Mouse (Mus musculus) induced T-regulatory cell, adult 2 months (primary cell): Measurements from ENCODE around the gene Ovca2.

Source experiments
- DNase-seq: peaks from one replicate; pipeline ENCODE4 v3.0.0-alpha.2; 2012; ENCODE audit warnings: low read depth

Gene Ovca2

DNA sequence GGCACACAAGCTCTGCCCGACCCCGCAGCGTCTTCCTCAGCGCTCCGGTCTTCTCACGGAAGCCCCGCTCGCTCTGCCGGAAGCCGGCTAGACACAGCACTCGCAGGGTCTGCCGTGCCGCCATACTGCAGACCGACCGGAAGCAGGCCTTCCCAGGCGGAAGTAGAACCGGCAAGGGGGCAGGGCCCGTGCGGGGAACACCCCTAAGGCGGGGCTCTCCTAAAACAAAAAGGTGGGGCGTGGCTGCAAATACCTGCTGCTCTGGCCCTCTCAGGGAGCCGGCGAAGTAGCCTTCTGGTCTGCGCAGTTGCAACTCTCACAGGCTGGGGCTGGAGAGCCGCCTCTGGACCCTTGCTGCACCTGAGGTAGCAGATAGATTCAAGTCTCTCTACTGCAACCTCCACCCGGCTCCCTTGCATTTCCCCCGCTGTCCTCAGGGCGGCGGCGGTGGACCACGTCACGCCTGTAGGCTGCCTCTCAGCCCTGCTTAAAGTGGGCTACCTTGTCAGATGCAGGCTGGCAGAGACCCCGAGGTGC is at the start of gene Ovca2:
TSS of gene Ovca2 (minus strand) at position 164 of the 537 bp plus-strand sequence.
- peak; percentile 95 for DNase-seq

DNA sequence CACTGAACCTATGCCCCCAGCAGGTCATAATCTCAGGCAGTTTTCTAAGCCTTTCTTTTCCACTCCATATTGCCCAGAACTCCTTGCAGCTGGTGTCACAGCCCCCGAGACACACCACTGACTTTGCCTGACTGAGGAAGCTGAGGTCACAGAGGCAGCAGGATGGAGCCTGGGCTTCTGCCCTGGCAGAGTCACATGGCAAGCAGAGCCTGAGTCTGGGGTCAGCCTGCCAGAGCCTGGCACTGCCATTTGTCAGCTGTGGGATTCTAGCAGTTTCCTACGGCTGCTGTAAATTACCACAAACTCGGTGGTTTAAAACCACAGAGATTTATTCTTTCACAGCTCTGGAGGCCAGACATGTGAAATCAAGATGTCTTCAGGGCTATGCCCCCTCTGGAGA is 49.0 kb upstream of the Ovca2 start:
- no peak for DNase-seq

DNA sequence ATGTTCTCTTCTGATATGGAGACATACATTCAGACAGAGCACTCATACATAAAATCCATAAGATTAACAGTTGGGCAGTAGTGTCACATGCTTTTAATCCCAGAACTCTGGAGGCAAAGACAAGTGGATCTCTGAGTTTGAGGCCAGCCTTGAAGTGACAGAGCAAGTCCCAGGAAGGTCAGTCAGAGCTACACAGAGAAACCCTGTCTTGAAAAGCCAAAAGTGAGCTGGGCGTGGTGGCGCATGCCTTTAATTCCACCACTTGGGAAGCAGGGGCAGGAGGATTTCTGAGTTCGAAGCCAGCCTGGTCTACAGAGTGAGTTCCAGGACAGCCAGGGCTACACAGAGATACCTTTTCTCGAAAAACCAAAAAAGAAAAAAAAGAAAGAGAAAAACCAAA is 46.2 kb upstream of the Ovca2 start:
- no peak for DNase-seq

DNA sequence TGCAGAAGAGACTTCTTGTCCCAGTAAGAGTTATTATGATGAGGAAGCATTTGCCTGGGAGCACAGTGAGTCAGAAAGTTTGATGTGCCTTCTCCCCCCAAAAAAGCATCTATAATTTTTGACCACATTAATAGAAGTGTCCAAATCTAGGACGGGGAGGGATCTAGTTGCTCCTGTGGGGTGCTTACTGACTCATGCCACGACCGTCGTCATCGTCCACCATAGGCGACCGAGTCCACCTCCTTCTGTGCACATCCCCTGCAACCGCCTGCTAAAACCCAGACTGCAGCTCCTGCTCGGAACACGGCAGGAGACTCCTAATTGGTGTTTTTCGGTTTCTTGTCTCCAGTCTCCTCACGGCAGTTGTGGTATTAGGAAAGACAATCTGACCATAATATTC is 45.4 kb upstream of the Ovca2 start:
- no peak for DNase-seq

DNA sequence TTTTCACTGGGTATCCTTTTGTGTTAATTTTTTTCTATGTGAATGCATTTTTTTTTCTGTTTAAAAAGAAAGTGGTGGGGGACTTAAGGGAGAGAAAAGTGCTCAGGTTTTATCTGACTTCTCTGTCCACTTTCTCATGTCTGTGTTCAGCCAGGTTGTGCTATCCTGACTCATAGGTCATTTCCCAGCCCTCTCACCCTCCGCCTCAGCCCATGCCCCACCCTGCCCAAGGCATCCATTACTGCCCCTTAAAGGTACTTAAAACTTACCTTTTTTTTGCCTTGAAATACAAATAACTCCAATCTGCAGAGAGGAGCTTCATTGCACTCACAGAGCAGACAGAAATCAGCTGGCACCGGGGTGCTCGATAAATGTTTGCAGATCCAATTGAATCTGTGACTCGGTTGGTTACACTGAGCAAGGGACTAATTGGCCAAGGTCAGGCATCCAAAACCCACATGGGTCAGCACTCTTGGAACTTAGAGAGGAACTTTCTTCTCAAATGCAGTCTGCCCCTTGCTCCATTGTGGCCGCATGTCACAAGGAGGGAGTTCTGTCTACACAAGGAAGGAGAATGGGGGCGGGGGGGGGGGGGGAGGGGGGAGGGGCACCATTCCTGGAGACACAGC is 42.0 kb upstream of the Ovca2 start:
- no peak for DNase-seq

DNA sequence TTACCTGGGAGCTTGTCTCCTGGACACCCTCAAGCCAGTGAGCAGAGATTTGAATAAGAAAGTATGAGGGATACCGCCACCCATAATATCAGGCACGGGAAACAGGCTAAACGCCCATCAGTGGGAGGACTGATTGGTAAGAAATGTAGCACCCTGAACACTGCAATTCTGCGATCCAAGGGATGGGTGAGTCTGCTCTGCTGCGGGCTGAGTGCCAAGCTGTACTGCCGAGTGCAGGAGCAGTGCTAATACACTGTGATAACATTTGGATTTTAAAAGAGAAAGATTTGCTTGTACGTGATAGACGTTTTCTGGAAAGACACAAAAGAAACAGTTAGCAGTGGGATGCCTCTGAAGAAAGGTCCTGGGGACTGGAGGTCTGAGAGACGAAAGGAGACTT is 41.5 kb upstream of the Ovca2 start:
- no peak for DNase-seq

DNA sequence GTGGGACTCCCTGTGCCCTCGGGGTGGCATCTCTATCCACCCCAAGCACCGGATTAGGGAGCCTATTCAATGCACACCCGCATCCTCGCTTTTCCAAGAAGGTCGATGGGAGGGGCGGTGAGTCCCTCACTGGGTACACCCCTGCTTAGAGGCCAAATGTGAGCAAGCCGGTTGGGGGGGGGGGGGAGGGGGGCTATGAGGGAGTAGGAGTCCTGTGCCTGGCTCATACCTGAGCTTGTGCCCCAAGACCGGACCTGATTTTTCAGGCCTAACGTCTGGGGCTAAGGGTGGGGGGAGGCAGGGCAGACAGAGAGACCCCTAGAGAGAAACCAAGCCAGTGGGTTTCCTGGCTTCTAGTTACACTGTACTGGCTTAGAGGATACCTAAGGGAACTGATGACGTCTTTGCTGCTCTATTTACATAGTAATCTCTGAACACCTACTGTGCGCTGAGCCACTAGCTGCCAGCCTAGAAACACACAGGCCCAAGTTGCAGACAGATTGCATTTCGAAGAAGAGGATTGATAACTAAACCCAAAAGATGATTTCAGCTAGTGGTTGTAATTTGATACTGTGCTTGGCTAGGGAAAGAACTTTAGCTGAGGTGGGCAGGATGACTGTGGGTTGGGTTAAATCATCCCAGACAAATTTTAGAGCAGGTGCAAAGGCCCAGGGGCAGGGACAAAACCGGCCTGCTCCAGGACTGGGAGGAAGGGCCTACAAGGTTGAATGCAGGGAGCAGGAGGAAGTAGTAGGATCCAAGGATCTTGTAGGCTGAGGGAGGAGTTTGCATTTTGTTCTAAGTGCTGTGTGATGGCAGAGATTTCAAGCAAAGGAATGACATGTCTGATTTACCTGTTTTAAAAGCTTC is 35.7 kb upstream of the Ovca2 start:
- no peak for DNase-seq

DNA sequence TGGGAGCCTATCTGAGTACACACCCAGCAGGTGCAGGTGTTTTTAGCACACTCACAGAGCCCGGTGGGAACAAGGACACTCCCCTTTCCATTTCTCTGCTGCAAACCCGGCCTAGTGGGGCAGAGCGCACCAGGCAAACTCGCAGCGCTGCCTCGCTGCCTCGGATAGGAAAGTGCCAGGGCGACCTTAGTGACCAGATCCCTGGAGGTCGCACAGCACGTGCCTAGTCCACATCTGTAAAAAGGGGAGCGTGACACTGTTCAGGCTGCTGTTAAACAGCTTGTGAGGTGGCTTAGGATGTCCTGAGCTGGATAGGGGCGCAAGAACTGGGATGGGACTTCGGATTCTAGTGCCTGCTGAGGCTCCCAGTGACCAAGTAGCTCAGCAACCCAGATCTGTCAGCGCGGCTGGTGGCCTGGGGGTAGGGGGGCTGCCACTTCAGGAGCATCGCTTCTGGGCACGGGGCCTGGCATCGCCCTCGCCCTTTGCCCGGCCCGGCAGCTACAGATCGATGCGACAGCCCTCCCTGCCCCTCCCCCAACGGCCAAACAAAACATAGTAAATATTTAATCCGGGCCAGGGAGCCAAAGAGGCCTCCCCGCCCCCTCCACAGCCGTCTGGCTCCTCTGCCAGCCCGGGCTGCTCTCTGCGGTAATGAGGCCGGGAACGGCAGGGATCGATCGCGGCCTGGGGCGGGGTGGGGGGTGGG is 34.9 kb upstream of the Ovca2 start:
- DNase-seq, result no peak

DNA sequence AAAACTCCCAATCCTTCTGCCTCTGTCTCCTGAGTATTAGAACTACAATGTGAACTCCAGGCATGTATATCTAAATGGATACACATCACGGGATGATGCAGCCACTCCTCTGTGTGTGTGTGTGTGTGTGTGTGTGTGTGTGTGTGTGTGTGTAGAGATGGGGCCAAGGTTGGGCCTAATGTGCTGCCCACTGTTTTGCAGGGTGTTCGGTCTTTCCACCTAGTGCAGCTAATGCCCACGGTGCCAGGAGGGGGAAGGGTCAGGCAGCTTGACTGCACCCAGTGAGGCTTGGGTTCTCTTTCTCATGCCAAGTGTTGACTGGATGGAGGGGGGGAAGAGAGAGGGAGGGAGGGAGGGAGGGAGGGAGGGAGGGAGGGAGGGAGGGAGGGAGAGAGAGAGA is 34.2 kb upstream of the Ovca2 start:
- no peak for DNase-seq

DNA sequence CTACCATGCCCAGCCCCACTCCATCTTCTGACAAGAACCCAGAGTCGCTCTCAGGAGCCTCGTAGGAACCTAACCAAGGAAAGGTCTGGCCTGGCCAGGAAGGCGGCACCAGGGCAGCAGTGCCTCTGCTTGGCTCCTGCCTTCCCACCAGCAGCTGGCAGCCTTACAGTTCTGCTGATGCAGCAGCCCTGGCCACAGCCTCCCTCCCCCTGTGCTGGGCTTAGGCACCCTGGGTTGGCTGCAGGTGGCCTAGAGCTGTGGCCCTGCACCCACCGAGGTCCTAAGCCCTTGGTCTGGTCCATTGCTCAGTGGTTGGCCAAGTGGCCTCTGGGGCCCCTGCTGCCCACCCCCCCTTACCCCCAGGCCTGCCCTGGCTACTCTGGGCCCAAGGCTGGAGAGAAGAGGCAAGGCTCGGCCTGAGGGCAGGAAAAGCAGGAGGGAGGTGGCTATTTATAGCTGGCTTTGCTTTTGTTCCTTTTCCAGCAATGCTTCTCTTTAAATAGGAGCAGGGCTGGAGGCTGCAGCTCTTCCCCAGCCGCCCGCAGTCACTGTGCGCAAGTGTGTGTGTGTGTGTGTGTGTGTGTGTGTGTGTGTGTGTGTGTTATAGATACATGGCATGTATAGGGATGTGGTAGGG is 33.5 kb upstream of the Ovca2 start:
- no peak for DNase-seq

DNA sequence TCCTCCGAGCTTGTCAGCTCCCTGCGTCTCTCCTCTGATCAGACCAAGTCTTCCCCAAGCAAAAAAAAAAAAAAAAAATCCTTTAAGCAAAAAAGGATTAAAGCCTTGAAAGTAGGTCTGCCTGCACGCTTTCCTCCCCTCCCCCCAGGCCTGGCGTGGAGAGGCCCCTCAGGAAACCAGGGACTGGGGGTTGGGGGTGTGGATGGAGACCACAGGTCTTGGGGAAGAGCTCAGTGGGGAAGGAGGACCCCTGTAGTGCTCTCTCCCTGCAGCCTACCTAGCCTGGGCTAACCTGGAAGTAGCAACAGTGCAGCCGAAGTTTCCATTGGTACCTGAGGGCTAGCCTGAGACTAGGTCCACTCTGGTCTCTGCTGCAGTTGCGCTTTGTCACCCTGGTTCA is 32.1 kb upstream of the Ovca2 start:
- no peak for DNase-seq

DNA sequence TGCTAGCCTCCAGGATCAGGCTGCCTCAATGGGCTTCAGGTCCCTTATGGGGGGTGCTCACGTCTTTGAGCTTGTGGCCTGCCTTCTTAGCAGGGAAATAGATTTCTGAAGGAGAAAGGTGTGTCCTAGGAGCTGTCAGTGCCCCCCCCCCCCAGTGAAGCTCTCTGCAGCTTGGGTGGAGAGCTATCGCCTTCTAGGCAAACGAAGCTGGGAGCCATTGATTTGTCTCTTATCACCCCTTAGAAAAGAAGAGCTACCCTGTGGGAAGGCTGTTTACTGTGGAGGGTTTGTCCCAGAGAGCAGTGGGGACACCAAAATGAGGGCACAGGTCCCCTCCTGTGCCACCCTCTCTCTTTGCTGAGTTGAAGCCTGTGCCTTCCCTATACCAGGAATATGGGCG is 31.5 kb upstream of the Ovca2 start:
- no peak for DNase-seq

DNA sequence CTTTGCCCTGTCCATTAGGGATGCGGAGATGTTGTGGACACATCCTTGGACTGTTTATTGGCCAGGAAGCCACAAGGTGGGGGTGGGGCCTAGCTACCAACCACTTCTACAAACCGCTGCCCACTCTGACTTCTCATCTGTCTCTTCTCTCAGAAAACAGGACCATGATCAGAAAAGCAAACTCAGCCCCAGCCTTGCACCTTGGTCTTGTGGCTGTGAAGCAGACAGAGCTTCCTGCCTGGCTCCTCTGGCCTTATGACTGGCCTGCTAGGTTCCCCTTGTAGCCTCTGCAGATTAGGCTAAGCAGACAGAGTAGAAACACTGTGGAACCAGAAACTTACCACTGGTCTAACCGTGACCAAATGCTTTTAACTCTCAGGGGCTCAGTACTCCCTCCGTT is 30.7 kb upstream of the Ovca2 start:
- DNase-seq, result no peak

DNA sequence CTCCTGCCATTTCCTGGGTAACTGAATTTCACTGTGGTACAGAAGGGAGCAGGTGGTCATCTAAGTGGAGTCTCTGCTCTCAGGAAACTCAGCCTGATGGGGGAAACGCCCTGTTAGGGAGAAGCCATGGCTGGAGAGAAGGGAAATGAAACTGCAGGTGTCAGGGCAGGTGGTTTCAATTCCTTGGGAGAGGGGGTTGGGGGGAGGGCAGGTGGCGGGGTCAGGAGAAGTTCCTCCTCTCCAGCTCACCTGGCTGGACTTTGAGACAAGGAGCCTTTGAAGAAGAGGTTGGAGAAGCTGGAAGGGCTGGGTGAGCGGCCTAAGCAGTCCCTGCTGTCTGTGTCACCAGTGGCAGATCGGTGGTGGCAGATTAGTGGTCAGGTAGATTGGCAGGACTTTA is 27.7 kb upstream of the Ovca2 start:
- no peak for DNase-seq

DNA sequence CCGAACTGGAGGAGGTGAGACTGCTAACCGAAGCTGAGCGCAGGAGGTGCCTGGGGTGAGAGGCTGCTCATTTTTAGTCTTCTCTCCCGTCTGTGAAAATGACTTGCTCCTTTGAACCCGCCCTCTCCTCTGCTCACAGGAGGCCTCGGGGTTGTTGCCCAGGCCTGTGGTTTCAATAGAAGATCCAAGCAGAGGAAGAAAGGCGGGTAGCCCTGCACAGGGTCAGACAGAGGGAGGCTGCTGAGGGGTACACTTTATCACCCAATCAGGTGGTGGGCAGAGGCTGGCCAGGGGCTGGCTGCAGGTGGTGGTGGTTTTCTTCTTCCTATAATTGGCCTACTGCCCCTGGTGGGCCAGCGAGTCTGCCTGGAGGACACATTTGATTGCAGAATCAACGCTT is 25.8 kb upstream of the Ovca2 start:
- DNase-seq, result no peak

DNA sequence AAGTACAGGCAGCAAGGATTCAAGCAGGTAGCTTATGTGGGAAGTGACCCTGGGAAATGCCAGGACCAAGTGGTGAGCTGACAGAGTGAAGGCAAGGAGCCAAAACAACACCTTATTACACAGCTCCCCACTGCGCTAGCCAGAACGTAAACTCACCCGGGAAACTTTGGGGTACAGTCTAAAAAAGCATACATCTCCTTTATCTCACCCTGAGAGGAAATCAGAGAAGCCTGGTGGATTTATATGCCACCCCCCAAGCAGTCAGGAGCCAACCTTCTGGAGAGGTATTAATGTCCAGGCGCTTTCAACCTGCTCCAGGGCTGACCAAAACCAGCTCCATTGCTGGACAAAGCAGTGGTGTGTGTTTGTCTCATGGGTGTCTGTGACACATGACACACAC is 25.3 kb upstream of the Ovca2 start:
- DNase-seq, result no peak

DNA sequence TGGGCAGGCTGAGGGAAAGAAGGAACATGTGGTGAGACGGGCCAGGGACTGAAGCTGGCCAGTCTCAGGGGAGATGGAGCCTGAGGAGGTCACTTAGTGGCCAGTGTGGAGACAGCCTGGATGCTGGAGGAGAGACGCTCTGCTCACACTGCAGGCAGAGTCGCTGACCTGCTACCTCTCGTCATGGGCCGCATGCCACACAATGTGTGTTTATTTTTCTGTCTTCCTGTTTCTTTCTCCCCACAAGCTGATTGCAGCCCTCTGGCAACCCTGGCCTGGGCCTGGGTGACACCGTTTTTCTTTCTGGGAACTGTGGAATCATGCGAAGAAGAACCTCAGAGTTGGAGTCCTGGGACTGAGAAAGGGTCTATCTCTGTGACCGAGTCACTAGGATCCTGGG is 23.1 kb upstream of the Ovca2 start:
- no peak for DNase-seq

DNA sequence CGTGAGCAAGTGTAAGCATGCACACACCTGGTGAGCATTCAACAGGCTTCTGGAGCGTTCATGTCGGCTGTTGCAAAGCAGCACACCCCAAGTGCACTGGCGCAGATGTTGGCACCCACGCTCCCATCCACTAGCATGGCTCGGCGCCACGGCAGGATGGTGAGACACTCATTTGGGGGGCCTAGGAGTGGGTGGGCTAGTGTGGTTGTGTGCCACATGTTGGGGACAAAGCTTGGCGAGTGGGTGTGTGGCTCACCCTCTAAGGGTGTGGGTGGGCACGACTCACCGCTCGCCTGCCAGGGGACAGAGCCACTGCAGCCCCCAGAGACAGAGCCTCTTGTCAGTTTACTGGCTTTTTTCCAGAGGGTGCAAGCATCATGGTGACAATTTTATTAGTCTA is 22.3 kb upstream of the Ovca2 start:
- no peak for DNase-seq

DNA sequence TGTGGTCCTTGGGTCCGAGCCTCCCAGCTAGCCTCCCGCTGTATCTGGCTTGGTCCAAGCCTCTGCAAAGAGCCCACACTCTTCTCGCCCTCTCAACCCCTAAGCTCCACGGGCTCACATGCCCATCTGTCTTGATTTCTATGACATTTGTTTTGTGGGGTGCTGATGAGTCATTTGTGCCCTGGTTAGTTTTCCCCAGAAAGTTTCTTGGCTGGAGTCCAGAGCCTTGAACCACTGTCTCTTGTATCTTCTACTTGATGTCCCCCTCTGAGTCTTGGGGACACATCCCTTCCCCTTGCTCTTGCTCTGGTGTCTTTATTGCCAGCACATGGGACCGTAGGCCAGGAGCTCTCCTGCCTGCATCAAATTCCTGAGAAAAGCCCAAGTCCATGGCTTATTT is 21.3 kb upstream of the Ovca2 start:
- DNase-seq, result peak; percentile 56

DNA sequence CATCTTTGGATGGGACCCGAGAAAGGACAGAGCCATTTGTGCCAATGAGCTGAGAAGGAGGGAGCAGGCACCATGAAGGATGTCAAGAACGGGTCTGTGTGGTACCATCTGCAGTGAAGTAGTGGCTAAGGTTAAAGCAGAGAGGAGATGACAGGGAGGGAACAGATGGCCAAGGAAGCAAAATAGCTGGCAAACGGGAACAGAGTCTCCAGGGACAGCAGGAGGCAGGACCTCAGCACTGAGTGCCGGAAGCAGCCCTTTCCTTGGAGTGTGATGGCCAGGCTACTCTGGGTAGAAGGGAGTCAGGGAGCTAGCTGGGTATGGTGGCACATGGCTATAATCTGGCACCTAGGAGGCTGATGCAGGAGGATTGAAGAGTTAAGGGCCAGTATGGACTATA is 20.2 kb upstream of the Ovca2 start:
- no peak for DNase-seq

DNA sequence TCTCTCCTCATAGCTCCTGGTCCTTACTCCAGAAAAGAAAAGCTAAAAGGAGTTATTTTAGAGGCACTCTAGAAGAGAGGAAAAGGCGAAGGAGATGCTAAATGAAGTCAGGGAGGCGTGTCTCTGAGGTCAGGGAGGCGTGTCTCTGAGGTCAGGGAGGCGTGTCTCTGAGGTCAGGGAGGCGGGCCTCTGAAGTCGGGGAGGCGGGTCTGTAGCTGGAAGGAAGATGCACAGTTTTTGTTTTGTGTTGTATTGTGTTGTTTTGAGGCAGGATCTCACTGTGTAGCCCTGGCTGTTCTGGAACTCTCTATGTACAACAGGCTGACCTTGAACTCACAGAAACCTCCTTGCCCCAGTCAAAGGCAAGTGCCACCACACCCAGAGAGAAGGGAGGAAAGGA is 19.3 kb upstream of the Ovca2 start:
- DNase-seq, result peak; percentile 70

DNA sequence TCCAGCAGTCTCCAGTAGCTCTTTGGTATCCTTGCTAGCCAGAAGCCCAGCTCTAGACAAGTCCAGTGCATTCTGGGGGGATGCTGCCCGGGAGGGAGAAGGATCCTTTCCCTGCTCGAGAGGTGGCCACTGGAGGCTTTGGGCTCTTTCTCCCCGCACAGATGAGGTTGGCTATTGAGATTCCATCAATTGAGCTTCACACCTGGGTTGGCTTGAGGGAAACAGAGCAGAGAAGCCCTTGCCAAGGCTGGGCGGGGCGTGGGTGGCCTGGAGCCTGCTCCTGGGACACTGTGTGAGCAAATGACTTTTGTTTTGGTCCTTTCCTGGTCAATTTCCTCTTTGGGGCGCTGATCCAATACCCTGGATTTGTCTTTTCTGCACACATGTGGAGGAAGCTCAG is 17.5 kb upstream of the Ovca2 start:
- DNase-seq, result no peak
